Mouse (Mus musculus) heart, embryonic 16.5 days (tissue): ENCODE results near the gene Oxa1l. TPM values are rescaled to one million over a fixed set of nuclear protein-coding genes. Genes with fewer than 3 reads are reported as not detected.

Experiments
- polyA plus RNA-seq: library from polyadenylated mRNA; unstranded; fragments of >200 nt; fragmentation: Nextera tagmentation; extraction: Ambion mirVana; gene quantifications from 2 replicates; pipeline ENCODE4 v1.2.1, GENCODE M21; 2015

Oxa1l gene
- polyA plus RNA-seq, 1 experiment from 2014 or later = 66.5 TPM

Other genes starting within 250 kb of the Oxa1l start
- gene Dad1, start 106.7 kb upstream of the Oxa1l start, polyA plus RNA-seq = 349 and 394 TPM in 2 replicates
- gene Abhd4, start 106.6 kb upstream of the Oxa1l start, polyA plus RNA-seq = 115 and 119 TPM in 2 replicates
- gene Olfr49, start 75.9 kb upstream of the Oxa1l start, polyA plus RNA-seq = not detected in 2 replicates
- gene Slc7a7, start 56.9 kb downstream of the Oxa1l start, polyA plus RNA-seq = 8.6 and 12.3 TPM in 2 replicates
- 191 and 212 TPM in 2 replicates for gene Mrpl52, start 66.1 kb downstream of the Oxa1l start, polyA plus RNA-seq
- gene Mmp14, start 70.8 kb downstream of the Oxa1l start, polyA plus RNA-seq = 89.5 and 99.5 TPM in 2 replicates
- gene Lrp10, start 103.3 kb downstream of the Oxa1l start, polyA plus RNA-seq = 45.8 and 52.0 TPM in 2 replicates
- 0.59 and 2.2 TPM in 2 replicates for gene Rem2, start 115.3 kb downstream of the Oxa1l start, polyA plus RNA-seq
- gene Prmt5, start 156.7 kb downstream of the Oxa1l start, polyA plus RNA-seq = 55.3 and 57.8 TPM in 2 replicates
- 39.7 and 47.0 TPM in 2 replicates for gene Haus4, start 193.8 kb downstream of the Oxa1l start, polyA plus RNA-seq
- 24.9 and 25.5 TPM in 2 replicates for gene Ajuba, start 216.7 kb downstream of the Oxa1l start, polyA plus RNA-seq
- gene 4931414P19Rik, start 245.2 kb downstream of the Oxa1l start, polyA plus RNA-seq = 6.7 and 7.8 TPM in 2 replicates